Mouse (Mus musculus) small intestine, adult 2 months (tissue): ENCODE results near the gene Micu1.

Experiments
- CTCF ChIP-seq: fragments of 200-500 bp; IDR thresholded peaks from 2 replicates; pipeline ENCODE4 v1.5.1; 2012; ENCODE audit warnings: low read depth, mild to moderate bottlenecking, control low read depth, inconsistent platforms, low read length, moderate library complexity, mixed read lengths; ENCODE audit not compliant: insufficient replicate concordance, insufficient read length; ENCODE audit errors: extremely low read depth
- POLR2A ChIP-seq: fragments of 200-500 bp; IDR thresholded peaks from 2 replicates; pipeline ENCODE4 v1.6.1; 2012; ENCODE audit warnings: low read depth, mild to moderate bottlenecking, control low read depth, inconsistent platforms, low read length, moderate library complexity

DNA sequence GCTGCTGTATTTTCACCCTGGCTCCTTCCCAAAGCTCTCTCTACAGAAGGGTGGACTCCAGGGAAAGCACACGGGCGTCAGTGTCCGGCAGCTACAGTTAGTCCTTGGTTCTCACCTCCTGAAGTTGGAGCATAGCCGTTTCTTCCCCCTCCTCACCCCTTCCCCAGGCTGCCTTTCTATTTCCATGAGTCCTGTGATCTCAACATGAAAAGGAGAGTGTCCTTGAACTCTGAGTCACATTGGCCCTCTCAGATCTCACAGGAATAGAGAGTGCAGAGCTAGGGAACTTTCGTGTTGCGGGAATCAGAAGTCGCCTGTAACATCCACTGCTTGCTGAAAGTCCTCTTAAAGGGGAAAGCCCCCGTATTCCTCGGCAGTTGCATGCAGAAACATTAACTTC, 116.9 kb downstream of the Micu1 start:
- TF ChIP-seq CTCF (no peak), POLR2A (no peak)
